Mouse (Mus musculus) cerebellum, adult 2 months (tissue): ENCODE results near the gene Schip1. TPM values are rescaled to one million over a fixed set of nuclear protein-coding genes. Genes with fewer than 3 reads are reported as not detected.

Experiments used
- DNase-seq, 2 experiments: peaks; one replicate each; pipeline ENCODE4 v3.0.0; 2021
- H3K27ac ChIP-seq: fragments of 200-500 bp; 2 replicates; pipeline ENCODE4 v1.5.1; 2012; ENCODE audit warnings: low read length, control low read depth, inconsistent platforms; ENCODE audit not compliant: insufficient read depth
- H3K27me3 ChIP-seq: fragments of 200-500 bp; 2 replicates; pipeline ENCODE4 v1.6.1; 2012; ENCODE audit warnings: inconsistent platforms, mild to moderate bottlenecking, low read length, moderate library complexity; ENCODE audit not compliant: control insufficient read depth, insufficient read depth
- H3K4me1 ChIP-seq: fragments of 200-500 bp; 2 replicates; pipeline ENCODE4 v1.6.1; 2011; ENCODE audit warnings: low read length; ENCODE audit not compliant: control insufficient read depth, insufficient read depth
- H3K4me3 ChIP-seq: fragments of 200-500 bp; replicated peaks from 2 replicates; pipeline ENCODE3; 2011; ENCODE audit warnings: mild to moderate bottlenecking, low read depth, low read length, control low read depth; ENCODE audit not compliant: insufficient read depth
- CTCF ChIP-seq: fragments of 200-500 bp; IDR thresholded peaks from 2 replicates; pipeline ENCODE4 v1.5.1; 2011; ENCODE audit warnings: low read depth, mild to moderate bottlenecking, control low read depth, low read length, moderate library complexity, borderline replicate concordance; ENCODE audit not compliant: insufficient read depth
- POLR2A ChIP-seq: fragments of 200-500 bp; IDR thresholded peaks from 2 replicates; pipeline ENCODE4 v1.6.1; 2011; ENCODE audit warnings: low read length, control low read depth, borderline replicate concordance; ENCODE audit not compliant: insufficient read depth
- WGBS: fragments of 180-500 bp; shearing (Covaris S2); methylation state at CpG from one replicate; pipeline ENCODE4 v1.1.7; 2018; 5-methylcytosine and 5-hydroxymethylcytosine counted together
- polyA plus RNA-seq: library from polyadenylated mRNA; depleted of rRNA; stranded (reverse); fragments of >200 nt; gene quantifications from 2 replicates; pipeline ENCODE4 v1.2.3, GENCODE M21; 2012; rRNA removed

Gene Schip1
- polyA plus RNA-seq = 208 and 227 TPM in 2 replicates

- TF ChIP-seq POLR2A (no peak), CTCF (no peak)
- H3K27me3 ChIP-seq = no peaks in the 10 kb centered on the region; the same call in 1 of the 2 replicates
- DNase-seq = no peak
- WGBS = 52% methylated on average over 12 of the region's 12 CpGs
- H3K4me3 ChIP-seq = no peak within 1 kb of the TSS
- H3K27ac ChIP-seq = no peak within 1 kb of the TSS
- H3K4me1 ChIP-seq = no peaks in the 10 kb centered on the region
These were observed at the start of gene Schip1 for GRCm38 (mm10) chr3:68064731-68065130. Gene Schip1, plus strand, starts transcription at chr3:68064802.

GRCm38 (mm10) chr3:68015786-68016185 is 48.8 kb upstream of the Schip1 start:
- WGBS = 18% methylated on average over 1 of the region's 1 CpGs
- Histone ChIP-seq H3K4me3 (no peak overlapping the region), H3K4me1 (no peaks in the 10 kb centered on the region), H3K27ac (no peak overlapping the region), H3K27me3 (no peaks in the 10 kb centered on the region)
- peak in 1 of 2 experiments; percentile 1 for DNase-seq
- no peak for TF ChIP-seq CTCF
- TF ChIP-seq POLR2A = no peak

GRCm38 (mm10) chr3:68019401-68019800 is 45.2 kb upstream of the Schip1 start:
- DNase-seq = no peak
- TF ChIP-seq POLR2A (no peak), CTCF (no peak)
- H3K4me3 ChIP-seq = no peak overlapping the region
- no peak overlapping the region for H3K27ac ChIP-seq
- 45% methylated on average over 4 of the region's 4 CpGs for WGBS
- H3K27me3 ChIP-seq = no peaks in the 10 kb centered on the region
- H3K4me1 ChIP-seq = no peaks in the 10 kb centered on the region

GRCm38 (mm10) chr3:68036097-68036496 is 28.5 kb upstream of the Schip1 start:
- 6% methylated on average over 3 of the region's 3 CpGs for WGBS
- Histone ChIP-seq H3K4me1 (no peaks in the 10 kb centered on the region), H3K4me3 (no peak overlapping the region), H3K27ac (no peak overlapping the region), H3K27me3 (no peaks in the 10 kb centered on the region)
- no peak for DNase-seq
- no peak for TF ChIP-seq CTCF
- no peak for TF ChIP-seq POLR2A

GRCm38 (mm10) chr3:68042951-68043350 is 21.7 kb upstream of the Schip1 start:
- TF ChIP-seq POLR2A = no peak
- no peak for TF ChIP-seq CTCF
- H3K27ac ChIP-seq = no peak overlapping the region
- WGBS = 91% methylated on average over 2 of the region's 2 CpGs
- no peak overlapping the region for H3K4me3 ChIP-seq
- H3K27me3 ChIP-seq = no peaks in the 10 kb centered on the region
- H3K4me1 ChIP-seq = no peaks in the 10 kb centered on the region
- no peak for DNase-seq

GRCm38 (mm10) chr3:68045475-68046416 is 18.9 kb upstream of the Schip1 start:
- WGBS = 52% methylated on average over 9 of the region's 9 CpGs
- DNase-seq = peak in 1 of 2 experiments; percentile 26
- H3K4me3 ChIP-seq = no peak overlapping the region
- H3K27me3 ChIP-seq = no peaks in the 10 kb centered on the region
- TF ChIP-seq POLR2A (no peak), CTCF (peak; percentile 80)
- no peaks in the 10 kb centered on the region for H3K4me1 ChIP-seq
- no peak overlapping the region for H3K27ac ChIP-seq

- Histone ChIP-seq H3K27ac (no peak overlapping the region), H3K4me3 (no peak overlapping the region), H3K27me3 (no peaks in the 10 kb centered on the region), H3K4me1 (no peaks in the 10 kb centered on the region)
- DNase-seq = no peak
- TF ChIP-seq POLR2A (no peak), CTCF (peak; percentile 24; the same call in 1 of the 2 replicates)
- WGBS = 49% methylated on average over 2 of the region's 2 CpGs
These were observed 11.1 kb upstream of the Schip1 start for GRCm38 (mm10) chr3:68053538-68053937.

- Histone ChIP-seq H3K27me3 (no peaks in the 10 kb centered on the region), H3K27ac (no peak overlapping the region), H3K4me1 (no peaks in the 10 kb centered on the region), H3K4me3 (no peak overlapping the region)
- WGBS = 36% methylated on average over 13 of the region's 13 CpGs
- TF ChIP-seq CTCF (no peak), POLR2A (no peak)
- no peak for DNase-seq
These were observed 9.5 kb upstream of the Schip1 start for GRCm38 (mm10) chr3:68055071-68055470.
